Mouse (Mus musculus): ENCODE data around the gene Narfl. TPM values are rescaled to one million over a fixed set of nuclear protein-coding genes. Genes with fewer than 3 reads are reported as not detected.

The Narfl gene
- polyA plus RNA-seq, 1 experiment: 20.1 TPM

DNA sequence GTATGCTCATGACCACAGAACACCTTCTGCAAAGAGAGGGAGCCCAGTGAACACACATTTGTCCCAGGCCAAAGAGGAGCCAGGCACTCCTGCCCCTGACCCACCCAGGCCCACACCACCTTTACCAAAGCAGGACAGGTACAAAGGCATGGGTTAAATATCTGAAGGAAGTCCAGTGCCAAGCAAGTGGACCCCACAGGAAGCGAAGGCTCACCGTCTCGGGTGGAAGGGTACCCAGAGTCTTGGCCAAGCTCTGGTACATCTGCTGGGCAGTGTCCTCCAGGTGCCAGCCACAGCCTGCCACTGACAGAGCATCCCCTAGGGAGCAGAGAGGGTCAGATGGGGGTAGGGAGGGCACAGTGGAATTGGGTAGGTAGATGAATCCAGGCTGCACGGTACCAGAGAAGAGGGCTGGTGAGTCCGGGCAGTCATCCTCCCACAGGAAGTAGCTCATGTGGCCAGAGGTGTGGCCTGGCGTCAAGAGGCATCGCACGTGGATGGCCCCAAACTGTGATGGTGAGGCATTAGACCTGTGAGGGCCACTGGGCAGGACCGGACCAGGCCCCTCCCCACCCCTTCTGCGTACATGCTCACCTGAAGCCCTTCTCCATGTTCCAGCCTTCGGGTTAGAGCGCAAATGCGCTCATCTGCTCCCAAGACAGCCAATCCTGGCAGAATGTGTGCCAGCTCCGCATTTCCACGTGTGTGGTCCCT lies 10.4 kb downstream of the Narfl start:
- Histone ChIP-seq H3K4me1 (ENCODE audit: control insufficient read depth, insufficient read depth, low read length) (0 out of 2 replicates have a peak, but pooled peaks cover 5% of the 10 kb centered on the region), H3K4me3 (replicated peaks; ENCODE audit: extremely low read depth, low read depth, low read length) (no peak overlapping the region)
- TF ChIP-seq POLR2A (IDR thresholded peaks at IDR 0.05; ENCODE audit: borderline replicate concordance, extremely low read depth, low read depth, low read length): no peak
- TF ChIP-seq CTCF (IDR thresholded peaks at IDR 0.05; ENCODE audit: insufficient read depth, low read length): no peak
- no peak for DNase-seq
- 62% methylated on average over 15 of the region's 15 CpGs for WGBS

DNA sequence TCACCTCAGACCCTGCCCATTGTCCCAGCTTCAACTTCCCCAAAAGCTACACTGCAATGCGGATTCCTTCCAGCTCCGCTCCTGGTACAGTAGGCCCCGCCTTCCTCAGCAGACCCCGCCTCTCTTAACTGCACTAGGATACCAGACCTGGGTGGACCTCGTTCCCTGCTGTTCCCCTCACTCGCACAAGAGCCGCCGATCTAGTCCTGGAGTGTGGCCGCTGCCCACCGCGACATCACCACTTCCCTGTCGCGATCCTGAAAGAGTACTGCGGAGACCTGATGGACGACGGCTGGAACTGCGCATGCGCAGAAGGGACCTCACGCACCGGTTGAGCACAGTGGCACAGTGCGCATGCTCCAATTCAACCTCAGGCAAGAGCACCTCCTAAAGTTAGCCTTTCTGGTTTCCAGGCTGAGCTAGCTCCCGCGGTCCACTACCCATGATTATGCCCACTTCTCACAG lies 11.7 kb downstream of the Narfl start, which contains the start of gene Haghl:
Gene Haghl (minus strand): TSS at position 393 of the 465 bp plus-strand sequence.
- Histone ChIP-seq H3K4me1 (ENCODE audit: control insufficient read depth, insufficient read depth, low read length) (0 out of 2 replicates have a peak, but pooled peaks cover 5% of the 10 kb centered on the region), H3K4me3 (replicated peaks; ENCODE audit: extremely low read depth, low read depth, low read length) (peak within 1 kb of the TSS; percentile 70)
- WGBS: under 1% methylated on average over 23 of the region's 23 CpGs
- peak; percentile 95 for DNase-seq
- TF ChIP-seq CTCF (IDR thresholded peaks at IDR 0.05; ENCODE audit: insufficient read depth, low read length) (no peak), POLR2A (IDR thresholded peaks at IDR 0.05; ENCODE audit: borderline replicate concordance, extremely low read depth, low read depth, low read length) (peak; percentile 85; the same call in 1 of the 2 replicates)

GRCm38 (mm10) chr17:25786280-25786679 lies 12.7 kb downstream of the Narfl start, which contains the start of gene Ccdc78:
Ccdc78 (plus strand) TSS chr17:25786580.
- Histone ChIP-seq H3K4me3 (replicated peaks; ENCODE audit: extremely low read depth, low read depth, low read length) (peak within 1 kb of the TSS; percentile 70), H3K4me1 (ENCODE audit: control insufficient read depth, insufficient read depth, low read length) (peaks cover 6% of the 10 kb centered on the region; the same call in 1 of the 2 replicates)
- DNase-seq: no peak
- no peak for TF ChIP-seq CTCF (IDR thresholded peaks at IDR 0.05; ENCODE audit: insufficient read depth, low read length)
- no peak for TF ChIP-seq POLR2A (IDR thresholded peaks at IDR 0.05; ENCODE audit: borderline replicate concordance, extremely low read depth, low read depth, low read length)
- WGBS: 63% methylated on average over 3 of the region's 3 CpGs

GRCm38 (mm10) chr17:25786781-25787504 lies 13.4 kb downstream of the Narfl start:
- TF ChIP-seq POLR2A (IDR thresholded peaks at IDR 0.05; ENCODE audit: borderline replicate concordance, extremely low read depth, low read depth, low read length): no peak
- no peak for TF ChIP-seq CTCF (IDR thresholded peaks at IDR 0.05; ENCODE audit: insufficient read depth, low read length)
- H3K4me1 ChIP-seq (ENCODE audit: control insufficient read depth, insufficient read depth, low read length): peaks cover 8% of the 10 kb centered on the region; the same call in 1 of the 2 replicates
- no peak for DNase-seq
- 88% methylated on average over 9 of the region's 9 CpGs for WGBS
- no peak overlapping the region for H3K4me3 ChIP-seq (replicated peaks; ENCODE audit: extremely low read depth, low read depth, low read length)

DNA sequence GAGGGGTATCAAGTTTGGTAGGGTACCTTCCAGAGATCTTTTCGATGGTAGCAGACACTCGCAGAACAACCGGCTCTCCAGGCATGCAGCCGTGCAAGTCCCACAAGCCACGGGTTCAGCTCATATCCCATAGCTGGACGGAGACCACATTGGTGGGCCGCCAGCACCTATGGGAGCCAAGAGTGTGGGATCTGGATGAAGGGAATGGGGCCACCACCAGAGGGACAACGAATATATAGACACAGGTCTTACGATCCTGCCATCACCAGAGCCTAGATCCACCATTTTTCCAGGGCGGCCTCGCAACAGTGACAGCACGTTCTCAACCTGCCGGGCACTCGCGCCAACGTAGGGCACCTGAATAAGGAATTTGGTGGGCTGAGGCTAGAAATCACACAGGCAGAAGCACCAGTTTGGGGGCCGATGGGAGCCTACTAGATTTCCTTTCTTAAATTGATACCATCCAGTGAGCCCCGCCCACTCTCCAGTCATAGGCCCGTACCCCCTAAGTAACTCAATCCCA lies 17.8 kb downstream of the Narfl start:
- TF ChIP-seq POLR2A (IDR thresholded peaks at IDR 0.05; ENCODE audit: borderline replicate concordance, extremely low read depth, low read depth, low read length) (peak; percentile 5; the same call in 1 of the 2 replicates), CTCF (IDR thresholded peaks at IDR 0.05; ENCODE audit: insufficient read depth, low read length) (no peak)
- peak overlapping the region; percentile 62 for H3K4me3 ChIP-seq (replicated peaks; ENCODE audit: extremely low read depth, low read depth, low read length)
- H3K4me1 ChIP-seq (ENCODE audit: control insufficient read depth, insufficient read depth, low read length): peaks cover 10% of the 10 kb centered on the region
- DNase-seq: no peak
- WGBS: 22% methylated on average over 19 of the region's 19 CpGs

DNA sequence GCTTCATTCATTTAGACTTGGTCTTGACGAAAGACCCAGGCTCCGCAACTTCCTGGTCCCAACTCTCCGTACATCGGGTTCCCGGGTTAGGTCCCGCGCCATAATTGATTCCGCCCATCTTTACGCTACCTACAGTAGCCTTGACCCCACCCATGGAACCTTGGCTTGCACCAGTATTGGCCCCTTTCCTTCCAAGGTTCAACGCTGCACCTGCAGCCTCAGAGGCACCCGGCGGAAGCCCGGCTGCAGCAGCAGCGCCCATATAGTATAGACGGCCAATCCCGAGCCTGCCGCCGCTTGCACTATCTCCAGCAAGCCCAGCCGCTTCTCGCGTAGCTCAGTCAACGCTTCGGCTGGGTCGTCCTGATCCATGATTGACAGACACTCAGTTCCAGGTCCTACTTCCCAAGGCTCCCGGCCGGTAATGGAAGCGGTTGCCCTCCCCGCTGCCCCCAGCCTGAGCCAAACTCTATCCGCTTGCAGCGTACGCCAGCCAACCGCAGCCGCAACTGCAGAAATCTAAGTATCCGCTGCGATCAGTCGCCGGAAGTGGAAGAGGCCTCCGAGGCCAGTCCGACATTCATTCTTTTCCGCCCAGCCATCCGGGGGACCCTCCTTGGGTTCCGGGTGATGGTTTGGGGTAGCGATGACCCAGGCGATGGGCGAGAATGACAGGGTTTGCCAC lies 18.4 kb downstream of the Narfl start:
- peak overlapping the region; percentile 62 for H3K4me3 ChIP-seq (replicated peaks; ENCODE audit: extremely low read depth, low read depth, low read length)
- H3K4me1 ChIP-seq (ENCODE audit: control insufficient read depth, insufficient read depth, low read length): peaks cover 11% of the 10 kb centered on the region
- DNase-seq: peak; percentile 87
- TF ChIP-seq POLR2A (IDR thresholded peaks at IDR 0.05; ENCODE audit: borderline replicate concordance, extremely low read depth, low read depth, low read length) (peak; percentile 73; the same call in 1 of the 2 replicates), CTCF (IDR thresholded peaks at IDR 0.05; ENCODE audit: insufficient read depth, low read length) (no peak)
- WGBS: under 1% methylated on average over 45 of the region's 45 CpGs

DNA sequence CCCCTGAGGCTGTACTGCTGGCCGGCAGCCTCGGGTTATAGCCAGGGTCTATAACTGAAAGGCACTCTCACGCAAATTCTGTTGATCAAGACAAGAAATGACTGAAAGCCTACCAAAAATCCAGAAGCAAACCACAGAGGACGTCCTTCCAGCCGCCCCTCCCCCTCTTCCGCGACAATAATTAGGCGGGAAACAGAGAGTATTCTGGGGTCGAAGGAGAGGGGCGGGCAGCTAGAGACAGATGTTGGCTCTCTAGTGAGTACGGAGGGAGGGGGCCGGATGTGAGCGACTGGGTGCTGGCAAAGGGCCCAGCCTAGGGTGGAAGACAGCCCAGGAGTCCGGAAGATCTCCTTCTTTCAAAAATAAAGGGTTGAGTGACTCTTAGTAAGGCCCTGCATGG lies 19.0 kb downstream of the Narfl start, which contains the start of gene Fam173a:
Gene Fam173a (minus strand): TSS at position 287 of the 400 bp plus-strand sequence.
- TF ChIP-seq POLR2A (IDR thresholded peaks at IDR 0.05; ENCODE audit: borderline replicate concordance, extremely low read depth, low read depth, low read length) (0 out of 2 replicates have a peak, but pooled peaks have one; percentile 22), CTCF (IDR thresholded peaks at IDR 0.05; ENCODE audit: insufficient read depth, low read length) (no peak)
- peak; percentile 60 for DNase-seq
- WGBS: 1% methylated on average over 14 of the region's 14 CpGs
- Histone ChIP-seq H3K4me3 (replicated peaks; ENCODE audit: extremely low read depth, low read depth, low read length) (peak within 1 kb of the TSS; percentile 62), H3K4me1 (ENCODE audit: control insufficient read depth, insufficient read depth, low read length) (peaks cover 14% of the 10 kb centered on the region)

DNA sequence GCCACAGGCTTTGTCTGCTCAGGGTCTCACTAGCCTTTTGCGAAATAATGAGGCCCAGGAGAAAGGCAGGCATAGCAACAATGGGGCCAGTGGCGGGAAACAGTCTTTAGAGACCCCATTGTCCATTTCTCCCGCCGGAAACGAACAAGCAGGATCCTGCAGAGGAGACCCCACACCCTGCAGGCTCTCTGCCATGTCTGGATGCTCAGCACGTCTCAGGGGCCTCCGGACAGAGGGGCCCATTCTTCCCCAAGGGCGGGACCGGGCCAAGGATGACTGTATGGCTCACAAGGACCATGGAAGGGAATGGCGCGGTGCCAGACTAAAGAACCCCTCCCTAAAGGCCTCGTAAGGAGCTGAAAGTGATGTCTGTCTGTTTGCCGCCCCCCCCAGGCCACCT lies 20.6 kb downstream of the Narfl start:
- H3K4me3 ChIP-seq (replicated peaks; ENCODE audit: extremely low read depth, low read depth, low read length): no peak overlapping the region
- 74% methylated on average over 13 of the region's 13 CpGs for WGBS
- no peak for TF ChIP-seq CTCF (IDR thresholded peaks at IDR 0.05; ENCODE audit: insufficient read depth, low read length)
- TF ChIP-seq POLR2A (IDR thresholded peaks at IDR 0.05; ENCODE audit: borderline replicate concordance, extremely low read depth, low read depth, low read length): no peak
- peaks cover 14% of the 10 kb centered on the region for H3K4me1 ChIP-seq (ENCODE audit: control insufficient read depth, insufficient read depth, low read length)
- DNase-seq: no peak

Data from lung, adult 2 months (tissue).